Mouse (Mus musculus): ENCODE measurements around the gene Asphd1.

GRCm38 (mm10) chr7:126978841-126979240 is 29.5 kb upstream of the Asphd1 start:
- TF ChIP-seq CTCF (IDR thresholded peaks at IDR 0.05; ENCODE audit: control insufficient read depth, insufficient read depth, insufficient replicate concordance, low read depth, low read length) (no peak), POLR2A (IDR thresholded peaks at IDR 0.05; ENCODE audit: control insufficient read depth, low read depth, low read length) (no peak)
